Mouse (Mus musculus) stomach, postnatal 0 days (tissue): ENCODE results near the gene Ifi27.
"Not testable (repeated sequence)": the region's sequence is repeated elsewhere in the genome, so short reads cannot be mapped to it uniquely, and the experiment has no call there.

Experiments used
- CTCF ChIP-seq: IDR thresholded peaks from 2 replicates; pipeline ENCODE4 v1.5.1; 2016; ENCODE audit warnings: antibody characterized with exemption, low read depth, mild to moderate bottlenecking, moderate library complexity
- EP300 ChIP-seq: optimal IDR thresholded peaks from 2 replicates; pipeline ENCODE3; 2016; ENCODE audit warnings: antibody characterized with exemption

GRCm38 (mm10) chr12:103484200-103484972 is 50.4 kb downstream of the Ifi27 start:
- not testable (repeated sequence) for TF ChIP-seq CTCF, EP300
